ENCODE assay signal across 7 mouse cellular contexts in the genomic region with DNA sequence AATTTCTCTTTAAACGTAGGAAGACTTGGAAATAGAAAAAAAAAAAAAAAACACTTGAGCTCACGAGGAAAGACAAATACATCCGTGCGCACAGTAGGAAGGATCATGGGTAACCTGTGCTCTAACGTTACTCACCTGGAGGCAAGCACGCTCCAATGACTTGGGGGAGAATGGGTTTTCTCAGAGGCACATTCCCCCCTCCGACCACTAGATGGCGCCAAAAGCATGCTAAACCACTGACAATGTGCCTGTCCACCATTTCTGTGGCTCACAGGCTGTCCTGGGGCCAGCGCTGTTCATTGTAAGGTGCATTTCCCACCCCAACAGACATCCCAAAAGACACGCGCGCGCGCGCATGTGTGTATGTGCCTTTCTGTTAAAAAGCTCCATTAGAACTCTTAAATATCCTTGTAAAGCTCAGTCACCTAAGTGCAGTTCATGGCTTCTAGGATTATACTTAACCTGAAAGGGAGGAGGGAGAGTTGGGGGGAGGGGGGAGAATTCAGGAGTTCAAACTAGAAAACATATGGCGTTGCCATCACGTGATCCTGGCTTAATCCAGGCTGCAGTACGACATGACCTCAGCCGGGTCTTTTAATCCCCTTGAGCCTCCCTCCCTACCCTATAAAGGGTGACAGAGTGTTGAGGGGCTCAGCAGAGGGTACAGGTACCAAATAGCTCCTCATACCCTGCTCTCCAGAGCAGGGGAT.
DNase-seq lines count a peak whose midpoint lies in the region; ATAC-seq lines count a peak whose summit lies in the region.

No protein-coding gene starts in this region.

- 5% methylated on average over 19 of the region's 19 CpGs for WGBS in intestine, embryonic 14.5 days
- 4% methylated on average over 19 of the region's 19 CpGs for WGBS in midbrain, embryonic 11.5 days

- ATAC-seq in intestine, embryonic 14.5 days (replicated peaks; ENCODE audit: low FRiP score, low TSS enrichment, low read depth), result peak; percentile 74
- peak; percentile 90 for ATAC-seq in midbrain, embryonic 11.5 days (ENCODE audit: low FRiP score)

- no peaks in the 10 kb centered on the region for H3K4me1 ChIP-seq in intestine, embryonic 14.5 days (replicated peaks; ENCODE audit: control insufficient read depth, insufficient read depth, low read length)
- H3K4me1 ChIP-seq in midbrain, embryonic 11.5 days (ENCODE audit: control insufficient read depth, insufficient read depth, low read length), result peaks cover 5% of the 10 kb centered on the region; the same call in 1 of the 2 replicates

- H3K4me2 ChIP-seq in intestine, embryonic 14.5 days (ENCODE audit: low read length), result no peak overlapping the region
- H3K4me2 ChIP-seq in midbrain, embryonic 11.5 days, result peak overlapping the region; percentile 22; the same call in 1 of the 2 replicates

- intact Hi-C loops in gastrocnemius, postnatal 14 days (cut with DNase I; ENCODE audit: low total_unique reads), result loop anchor here (5.0 kb wide), 1 partner anchor 252 kb away; no protein-coding TSS in a partner anchor
- intact Hi-C loops in left cerebral cortex, postnatal 10 days (cut with DNase I), result loop anchor here (2.0 kb wide), 2 partner anchors 216 to 256 kb away; no protein-coding TSS in a partner anchor

- no peak overlapping the region for H3K9ac ChIP-seq in intestine, embryonic 14.5 days (ENCODE audit: low read length)
- peak overlapping the region; percentile 43 for H3K9ac ChIP-seq in midbrain, embryonic 11.5 days (ENCODE audit: low read length)

- no peak overlapping the region for H3K4me3 ChIP-seq in intestine, embryonic 14.5 days (ENCODE audit: low read depth, low read length)
- H3K4me3 ChIP-seq in midbrain, embryonic 11.5 days (ENCODE audit: low read depth, low read length), result no peak overlapping the region

- H3K27me3 ChIP-seq in intestine, embryonic 14.5 days (replicated peaks; ENCODE audit: control insufficient read depth, insufficient read depth, low read length), result 0 out of 2 replicates have a peak, but pooled peaks cover 6% of the 10 kb centered on the region
- H3K27me3 ChIP-seq in midbrain, embryonic 11.5 days (ENCODE audit: control insufficient read depth, insufficient read depth, low read length), result no peaks in the 10 kb centered on the region

- no peaks in the 10 kb centered on the region for H3K36me3 ChIP-seq in intestine, embryonic 14.5 days (ENCODE audit: control insufficient read depth, insufficient read depth, low read length)
- H3K36me3 ChIP-seq in midbrain, embryonic 11.5 days (ENCODE audit: control insufficient read depth, insufficient read depth, low read length), result no peaks in the 10 kb centered on the region

- DNase-seq in adipocyte (ENCODE audit: low spot score), result peak; percentile 88
- peak; percentile 92 for DNase-seq in embryo, embryonic 10 days (ENCODE audit: low spot score)
- DNase-seq in gastrocnemius, postnatal 14 days, result peak; percentile 77
- peak; percentile 97 for DNase-seq in intestine, embryonic 14.5 days (ENCODE audit: low spot score)
- peak; percentile 78 to 81 for DNase-seq in left cerebral cortex, postnatal 10 days (ENCODE audit: extremely low spot score in 1 of 2, low spot score in 2 of 2)
- peak; percentile 99 for DNase-seq in midbrain, embryonic 11.5 days (ENCODE audit: low spot score, missing footprints)
- peak; percentile 88 for DNase-seq in right cerebral cortex, postnatal 4 days

- H3K27ac ChIP-seq in intestine, embryonic 14.5 days (ENCODE audit: low read depth), result no peak overlapping the region
- 0 out of 2 replicates have a peak overlapping the region, but pooled peaks have one; percentile 5 for H3K27ac ChIP-seq in midbrain, embryonic 11.5 days (ENCODE audit: low read depth, low read length)

- no peaks in the 10 kb centered on the region for H3K9me3 ChIP-seq in intestine, embryonic 14.5 days (ENCODE audit: control insufficient read depth, low read length)
- H3K9me3 ChIP-seq in midbrain, embryonic 11.5 days (ENCODE audit: control insufficient read depth, low read length), result no peaks in the 10 kb centered on the region
